Mouse (Mus musculus) cortical plate, adult 2 months (tissue): ENCODE measurements around the gene Farsa. TPM values are rescaled to one million over a fixed set of nuclear protein-coding genes. Genes with fewer than 3 reads are reported as not detected.
"Not testable (repeated sequence)": the region's sequence is repeated elsewhere in the genome, so short reads cannot be mapped to it uniquely, and the experiment has no call there.

Source experiments
- H3K27ac ChIP-seq: fragments of 200-500 bp; 2 replicates; pipeline ENCODE4 v1.5.1; 2012; ENCODE audit warnings: low read length, control low read depth, inconsistent platforms; ENCODE audit not compliant: insufficient read depth
- H3K4me1 ChIP-seq: fragments of 200-500 bp; 2 replicates; pipeline ENCODE4 v1.6.1; 2011; ENCODE audit warnings: low read length; ENCODE audit not compliant: control insufficient read depth, insufficient read depth
- H3K4me3 ChIP-seq: fragments of 200-500 bp; 2 replicates; pipeline ENCODE4 v1.5.1; 2011; ENCODE audit warnings: mild to moderate bottlenecking, low read length, control low read depth; ENCODE audit not compliant: insufficient read depth
- CTCF ChIP-seq: fragments of 200-500 bp; IDR thresholded peaks from 2 replicates; pipeline ENCODE4 v1.5.1; 2011; ENCODE audit warnings: mild to moderate bottlenecking, control low read depth, low read length; ENCODE audit not compliant: insufficient read depth; ENCODE audit errors: extremely low read depth
- POLR2A ChIP-seq: fragments of 200-500 bp; IDR thresholded peaks from 2 replicates; pipeline ENCODE4 v1.6.1; 2011; ENCODE audit warnings: mild to moderate bottlenecking, low read length, control low read depth; ENCODE audit not compliant: insufficient read depth; ENCODE audit errors: extremely low read depth
- polyA plus RNA-seq: library from polyadenylated mRNA; depleted of rRNA; stranded (reverse); fragments of >200 nt; gene quantifications from 2 replicates; pipeline ENCODE4 v1.2.3, GENCODE M21; 2012

Gene Farsa
- polyA plus RNA-seq, 1 experiment, result 58.7 TPM

DNA sequence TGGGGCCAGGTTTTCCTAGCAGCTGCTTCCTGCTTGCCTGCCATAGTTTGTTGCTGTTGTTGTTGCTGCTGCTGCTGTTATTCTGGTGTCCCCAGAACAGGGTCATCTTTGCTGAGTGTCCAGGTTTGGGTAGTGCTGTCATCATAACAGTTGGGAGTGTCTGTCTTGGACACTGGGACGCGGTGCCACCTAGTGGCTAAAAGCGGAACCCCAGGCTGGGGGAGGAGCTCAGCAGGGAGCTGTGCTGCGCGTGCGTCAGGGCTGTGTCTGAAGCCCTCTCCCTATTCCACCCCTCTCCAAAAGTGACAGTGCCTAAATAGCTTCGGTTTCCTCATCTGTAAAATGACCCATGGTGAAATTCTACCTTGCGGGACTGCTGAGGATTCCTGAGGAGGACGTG lies 41.2 kb upstream of the Farsa start:
- no peaks in the 10 kb centered on the region for H3K4me1 ChIP-seq
- TF ChIP-seq CTCF, result peak; percentile 93
- no peak for TF ChIP-seq POLR2A
- no peak overlapping the region for H3K4me3 ChIP-seq
- H3K27ac ChIP-seq, result no peak overlapping the region

DNA sequence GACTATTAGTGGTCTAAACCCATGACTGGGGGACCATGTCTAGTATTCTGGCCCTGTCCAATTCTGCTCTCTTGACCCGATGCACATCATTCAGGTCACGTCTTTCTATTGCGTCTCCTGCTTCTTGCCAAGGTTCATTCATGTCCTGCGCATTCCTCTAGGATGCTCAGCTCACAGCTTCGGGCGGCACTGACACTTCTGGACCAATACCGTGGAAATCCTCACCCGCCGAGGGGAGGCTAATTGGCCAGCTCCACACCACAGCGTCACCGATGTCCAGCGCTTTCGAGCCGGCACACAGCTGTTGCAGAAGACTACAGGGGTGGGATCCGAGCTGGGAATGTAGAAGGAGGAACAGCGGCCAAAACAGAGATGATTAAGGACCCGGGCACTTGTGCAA lies 40.7 kb upstream of the Farsa start:
- TF ChIP-seq POLR2A (no peak), CTCF (no peak)
- Histone ChIP-seq H3K4me3 (no peak overlapping the region), H3K4me1 (no peaks in the 10 kb centered on the region), H3K27ac (no peak overlapping the region)

DNA sequence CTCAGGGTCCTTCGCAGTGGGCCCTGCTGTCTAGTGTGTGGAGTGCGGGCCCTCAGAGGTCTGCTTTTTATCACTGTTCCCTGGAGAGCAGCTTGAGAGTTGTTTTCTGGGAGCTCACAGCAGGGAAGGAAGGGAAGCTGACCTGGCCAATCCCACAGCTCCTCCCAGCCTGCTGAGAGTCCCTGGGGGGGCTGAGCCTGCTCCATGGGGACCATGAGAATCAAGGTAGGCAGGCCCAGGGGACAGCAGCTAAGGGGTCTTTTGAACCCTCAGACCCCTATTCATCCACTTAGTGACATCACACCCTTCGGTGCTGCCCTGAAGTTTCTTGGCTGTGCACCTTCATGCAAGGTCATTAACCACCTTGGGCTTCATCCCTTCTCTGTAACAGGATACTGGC lies 34.1 kb upstream of the Farsa start, which contains the start of gene Dand5:
Gene Dand5, minus strand, starts transcription at position 101 of the 400 bp plus-strand sequence.
- TF ChIP-seq CTCF (no peak), POLR2A (no peak)
- H3K4me1 ChIP-seq, result no peaks in the 10 kb centered on the region
- peak within 1 kb of the TSS; percentile 12; the same call in 1 of the 2 replicates for H3K4me3 ChIP-seq
- H3K27ac ChIP-seq, result no peak within 1 kb of the TSS

DNA sequence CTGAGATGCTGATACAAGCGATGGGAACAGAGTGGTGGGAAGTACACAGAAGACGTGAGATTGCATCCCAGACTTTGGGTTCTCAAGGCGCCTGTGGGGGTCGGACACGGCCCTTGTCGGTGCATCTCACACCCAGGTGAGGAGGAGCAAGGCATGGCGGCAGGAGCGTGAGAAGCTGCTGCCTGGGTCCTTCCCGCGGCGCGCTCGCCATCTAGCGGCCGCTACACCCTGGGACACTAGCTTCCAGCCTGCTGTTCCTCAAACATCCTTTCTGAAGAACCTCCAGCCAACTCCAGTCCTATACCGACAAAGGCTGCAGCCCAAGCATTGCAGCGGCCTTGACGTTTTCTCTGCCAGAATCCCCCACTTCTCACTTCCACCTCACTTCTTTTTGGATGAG lies 33.1 kb upstream of the Farsa start:
- no peak overlapping the region for H3K27ac ChIP-seq
- TF ChIP-seq CTCF (peak; percentile 71), POLR2A (no peak)
- peak overlapping the region; percentile 12; the same call in 1 of the 2 replicates for H3K4me3 ChIP-seq
- H3K4me1 ChIP-seq, result no peaks in the 10 kb centered on the region

DNA sequence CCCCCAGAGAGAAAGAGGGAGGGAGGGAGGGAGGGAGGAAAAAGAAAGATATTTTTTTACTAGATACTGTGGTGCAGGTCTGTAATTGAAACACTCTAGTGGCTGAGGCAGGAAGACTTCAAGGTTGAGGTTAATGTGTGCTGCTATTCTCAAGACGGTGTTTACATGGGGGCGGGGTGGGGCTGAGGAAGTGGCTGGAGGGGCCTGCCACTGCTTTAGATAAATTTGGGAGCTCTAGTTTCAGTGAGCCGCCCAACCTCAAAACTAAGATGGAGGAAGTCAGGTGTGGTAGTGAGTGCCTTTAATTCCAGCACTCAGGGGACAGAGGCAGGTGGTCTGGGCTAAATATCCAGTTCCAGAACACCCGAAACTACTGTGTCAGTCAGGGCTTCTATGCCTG lies 31.2 kb upstream of the Farsa start:
- Histone ChIP-seq H3K4me3 (no peak overlapping the region), H3K27ac (no peak overlapping the region), H3K4me1 (no peaks in the 10 kb centered on the region)
- TF ChIP-seq CTCF (no peak), POLR2A (no peak)

DNA sequence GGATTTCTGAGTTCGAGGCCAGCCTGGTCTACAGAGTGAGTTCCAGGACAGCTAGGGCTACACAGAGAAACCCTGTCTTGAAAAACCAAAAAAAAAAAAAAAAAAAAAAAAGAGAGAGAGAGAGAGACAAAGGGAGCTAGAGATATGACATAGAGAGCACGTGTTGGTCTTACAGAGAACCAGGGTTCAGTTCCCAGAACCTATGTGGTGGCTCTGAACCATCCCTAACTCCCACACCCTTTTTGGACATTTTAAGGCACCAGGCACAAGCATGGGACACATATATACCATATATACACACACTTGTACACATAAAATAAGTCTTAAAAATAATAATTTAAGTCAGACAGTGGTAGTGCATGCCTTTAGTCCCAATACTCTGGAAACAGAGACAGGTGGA lies 30.3 kb upstream of the Farsa start:
- H3K4me1 ChIP-seq, H3K4me3 ChIP-seq, H3K27ac ChIP-seq: not testable (repeated sequence)

DNA sequence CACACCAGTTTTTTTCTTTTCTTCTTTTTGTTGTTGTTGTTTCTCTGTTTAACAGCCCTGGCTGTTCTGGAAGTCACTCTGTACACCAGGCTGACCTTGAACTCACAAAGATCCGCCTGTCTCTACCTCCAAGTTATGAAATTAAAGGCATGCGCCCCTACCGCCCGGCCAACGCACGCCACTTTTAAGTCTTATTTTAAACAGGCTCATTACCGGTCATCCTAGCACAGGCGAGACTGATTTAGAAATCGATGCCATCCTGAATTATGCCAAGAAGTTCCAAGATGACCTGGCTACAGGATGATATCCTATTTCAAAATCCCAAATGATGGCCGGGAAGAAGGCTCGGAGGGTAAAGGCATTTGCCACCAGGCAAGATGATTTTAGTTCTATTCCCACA lies 25.3 kb upstream of the Farsa start, which contains the start of gene Gadd45gip1:
Gene Gadd45gip1, plus strand, starts transcription at position 33 of the 400 bp plus-strand sequence.
- Histone ChIP-seq H3K4me3 (peak within 1 kb of the TSS; percentile 99), H3K27ac (peak within 1 kb of the TSS; percentile 80)
- no peak for TF ChIP-seq CTCF

DNA sequence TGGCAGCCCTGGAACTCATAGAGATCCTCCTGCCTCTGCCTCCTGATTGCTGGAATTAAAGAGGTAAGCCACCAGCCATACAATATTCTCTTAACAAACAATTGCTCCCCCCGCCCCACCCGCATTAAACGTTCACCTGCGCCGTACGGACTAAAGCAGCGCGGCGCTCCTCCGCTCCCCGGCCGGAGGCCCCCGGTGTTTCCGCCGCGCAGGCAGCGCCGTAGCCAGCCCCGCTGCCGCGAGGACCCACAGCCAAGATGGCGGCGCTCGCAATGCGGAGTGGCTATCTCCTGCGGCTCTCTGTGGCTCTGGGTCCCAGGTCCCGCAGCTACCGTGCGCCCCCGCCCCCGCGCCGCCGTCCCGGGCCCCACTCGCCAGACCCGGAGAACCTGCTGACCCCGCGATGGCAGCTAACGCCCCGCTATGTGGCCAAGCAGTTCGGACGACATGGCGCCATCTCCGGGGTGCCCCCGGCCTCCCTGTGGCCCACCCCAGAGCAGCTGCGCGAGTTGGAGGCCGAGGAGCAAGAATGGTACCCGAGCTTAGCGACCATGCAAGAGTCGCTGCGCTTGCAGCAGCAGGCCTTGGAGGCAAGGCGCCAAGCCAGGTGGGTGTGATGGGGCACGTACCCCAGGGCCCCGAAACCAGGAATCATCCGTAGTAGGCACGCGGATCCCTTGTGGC lies 24.6 kb upstream of the Farsa start:
- peak overlapping the region; percentile 99 for H3K4me3 ChIP-seq
- H3K4me1 ChIP-seq, result no peaks in the 10 kb centered on the region; the same call in 1 of the 2 replicates
- H3K27ac ChIP-seq, result peak overlapping the region; percentile 80
- no peak for TF ChIP-seq CTCF
- peak; percentile 70 for TF ChIP-seq POLR2A

More for the DNA sequence above, 25.3 kb upstream of the Farsa start, which contains the start of gene Gadd45gip1:
- H3K4me1 ChIP-seq, result no peaks in the 10 kb centered on the region; the same call in 1 of the 2 replicates

DNA sequence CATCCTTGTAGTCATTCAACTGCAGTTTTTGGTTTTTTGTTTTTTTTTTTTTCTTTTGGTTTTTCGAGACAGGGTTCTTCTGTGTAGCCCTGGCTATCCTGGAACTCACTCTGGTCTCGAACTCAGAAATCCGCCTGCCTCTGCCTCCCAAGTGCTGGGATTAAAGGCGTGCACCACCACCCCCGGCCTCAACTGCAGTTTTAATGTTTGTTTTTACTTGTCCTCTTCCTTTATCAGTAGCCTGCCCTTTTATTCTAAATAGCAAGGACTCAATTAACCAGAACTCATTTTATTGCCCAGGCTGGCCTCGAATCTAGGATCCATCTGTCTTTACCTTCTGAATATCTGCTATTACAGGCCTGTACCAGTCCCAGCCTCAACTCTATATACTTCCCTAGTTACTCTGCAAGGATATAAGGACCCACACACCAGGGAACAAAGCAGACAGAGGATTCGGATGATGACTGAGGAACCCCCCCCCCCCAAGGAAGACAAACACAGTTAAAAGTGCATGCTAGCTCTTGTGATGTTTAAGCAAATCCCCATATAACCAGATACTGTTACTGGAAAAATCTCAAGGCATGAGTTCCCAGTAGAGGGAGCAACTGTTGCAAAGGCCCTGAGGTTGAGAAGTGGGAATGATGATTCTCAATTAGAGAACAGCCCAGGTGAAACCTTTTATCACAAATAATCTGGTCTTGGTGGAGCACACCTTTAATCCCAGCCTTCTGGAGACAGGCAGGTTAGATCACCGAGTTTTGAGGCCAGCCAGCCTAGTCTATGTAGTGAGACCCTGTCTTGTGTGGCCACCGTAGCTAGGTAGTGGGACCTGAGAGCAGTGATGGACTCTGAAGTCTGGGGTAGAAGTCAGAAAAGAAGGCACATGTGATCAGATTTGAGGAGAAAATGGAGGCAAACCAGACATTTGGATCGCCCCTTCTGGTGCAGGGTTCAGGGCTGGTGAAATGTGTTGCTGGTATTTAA lies 23.7 kb upstream of the Farsa start:
- TF ChIP-seq POLR2A, result no peak
- TF ChIP-seq CTCF, result 0 out of 2 replicates have a peak, but pooled peaks have one; percentile 2
- Histone ChIP-seq H3K4me3 (peak overlapping the region; percentile 99), H3K27ac (peak overlapping the region; percentile 80), H3K4me1 (no peaks in the 10 kb centered on the region; the same call in 1 of the 2 replicates)

DNA sequence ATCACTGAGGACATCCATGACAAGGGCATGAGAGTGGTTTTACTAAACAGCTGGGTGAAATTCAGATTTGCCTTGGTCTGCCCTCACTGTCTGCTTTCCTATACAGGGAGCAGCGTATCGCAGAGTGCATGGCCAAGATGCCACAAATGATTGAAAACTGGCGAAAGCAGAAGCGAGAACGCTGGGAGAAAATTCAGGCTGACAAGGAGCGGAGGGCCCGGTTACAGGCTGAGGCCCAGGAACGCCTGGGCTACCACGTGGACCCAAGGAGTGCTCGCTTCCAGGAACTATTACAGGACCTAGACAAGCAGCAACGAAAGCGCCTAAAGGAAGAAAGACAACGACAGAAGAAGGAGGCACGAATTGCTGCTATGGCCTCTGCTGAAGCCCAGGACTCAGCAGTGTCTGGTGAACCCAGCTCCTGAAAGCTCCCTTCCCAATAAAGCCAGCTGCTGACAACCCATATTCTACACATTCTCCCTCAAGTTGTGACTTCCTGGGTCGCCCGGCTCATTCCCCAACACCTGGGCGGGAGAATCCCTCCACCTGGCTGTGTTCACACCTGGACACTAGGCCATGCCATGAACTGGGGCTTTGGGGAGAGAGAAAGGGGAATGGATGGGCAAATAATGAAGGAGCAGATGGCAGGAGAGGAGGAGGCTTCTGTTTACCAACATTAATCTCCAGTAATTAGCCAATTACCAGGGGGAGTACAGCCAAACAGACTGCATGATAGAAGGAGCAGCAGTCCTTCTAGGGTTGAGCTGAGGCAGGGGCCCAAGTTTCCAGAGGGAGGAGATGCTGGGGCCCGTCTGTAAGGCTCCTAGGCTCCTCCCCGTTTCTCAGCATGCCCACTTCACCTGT lies 22.6 kb upstream of the Farsa start:
- TF ChIP-seq POLR2A (0 out of 2 replicates have a peak, but pooled peaks have one; percentile 26), CTCF (no peak)
- Histone ChIP-seq H3K4me1 (no peaks in the 10 kb centered on the region; the same call in 1 of the 2 replicates), H3K4me3 (no peak overlapping the region), H3K27ac (no peak overlapping the region)
